Mouse (Mus musculus) regulatory T cell (primary cell): ENCODE results near the gene H2afv.

ENCODE experiments used
- in situ Hi-C: fragments of 300-600 bp; cut with MboI, MseI; formaldehyde crosslinking; loops from one replicate; pipeline ENCODE4 v1.15.1; 2025; ENCODE audit warnings: high pct_unique_total_duplicates

H2afv gene

DNA sequence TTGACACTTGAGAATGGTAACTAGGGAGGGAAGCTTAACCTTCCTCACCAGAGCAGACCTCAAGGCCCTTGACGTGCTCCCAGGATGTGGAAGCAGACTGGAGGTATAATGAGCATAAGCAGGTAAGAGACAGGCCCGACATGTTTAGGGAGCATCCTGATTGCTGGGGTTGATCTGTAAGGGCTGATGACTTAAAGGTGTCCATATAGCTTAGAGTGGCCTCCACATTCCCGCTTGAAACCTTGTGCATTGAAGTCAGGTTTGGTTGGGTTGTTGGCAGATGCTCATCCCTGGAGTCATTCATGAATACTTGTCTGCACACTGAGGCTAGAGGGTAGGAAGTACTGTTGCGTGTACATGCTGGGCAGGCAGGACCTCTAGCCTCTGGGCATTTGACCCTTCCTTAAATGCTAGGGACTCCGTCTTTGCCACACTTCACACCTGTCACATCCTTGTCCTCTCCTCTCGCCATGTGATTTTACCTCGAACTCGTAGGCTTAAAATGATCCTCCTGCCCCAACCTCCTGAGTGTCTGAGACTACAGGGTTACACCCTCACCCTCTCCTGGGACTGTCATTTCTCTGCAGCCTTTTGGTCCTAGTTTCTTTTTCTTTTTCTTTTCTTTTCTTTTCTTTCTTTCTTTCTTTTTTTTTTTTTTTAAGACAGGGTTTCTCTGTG, 53.7 kb downstream of the H2afv start:
- in situ Hi-C loops = no loop called here

DNA sequence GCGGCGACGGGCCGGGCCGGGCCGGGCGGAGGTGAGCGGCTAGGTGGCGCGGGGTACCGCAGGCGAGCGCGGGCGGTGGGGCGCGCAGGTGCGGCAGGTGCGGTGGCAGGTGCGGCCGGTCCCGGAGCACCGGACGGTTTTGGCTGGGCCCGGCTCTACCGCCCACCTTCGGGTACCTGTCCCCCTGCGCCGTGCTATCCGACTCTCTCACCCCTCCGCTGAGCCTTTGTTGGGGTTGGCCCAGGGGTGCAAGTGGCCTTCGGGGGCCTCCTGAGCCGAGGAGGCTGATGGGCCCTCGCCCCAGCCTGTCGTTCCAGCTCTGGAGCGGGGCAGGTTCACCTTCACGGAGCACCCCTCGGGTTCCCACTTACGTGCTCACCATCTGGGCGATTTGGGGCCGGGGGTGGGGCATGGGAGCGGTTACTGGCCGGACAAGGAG, 54.7 kb downstream of the H2afv start:
- in situ Hi-C loops = no loop called here

DNA sequence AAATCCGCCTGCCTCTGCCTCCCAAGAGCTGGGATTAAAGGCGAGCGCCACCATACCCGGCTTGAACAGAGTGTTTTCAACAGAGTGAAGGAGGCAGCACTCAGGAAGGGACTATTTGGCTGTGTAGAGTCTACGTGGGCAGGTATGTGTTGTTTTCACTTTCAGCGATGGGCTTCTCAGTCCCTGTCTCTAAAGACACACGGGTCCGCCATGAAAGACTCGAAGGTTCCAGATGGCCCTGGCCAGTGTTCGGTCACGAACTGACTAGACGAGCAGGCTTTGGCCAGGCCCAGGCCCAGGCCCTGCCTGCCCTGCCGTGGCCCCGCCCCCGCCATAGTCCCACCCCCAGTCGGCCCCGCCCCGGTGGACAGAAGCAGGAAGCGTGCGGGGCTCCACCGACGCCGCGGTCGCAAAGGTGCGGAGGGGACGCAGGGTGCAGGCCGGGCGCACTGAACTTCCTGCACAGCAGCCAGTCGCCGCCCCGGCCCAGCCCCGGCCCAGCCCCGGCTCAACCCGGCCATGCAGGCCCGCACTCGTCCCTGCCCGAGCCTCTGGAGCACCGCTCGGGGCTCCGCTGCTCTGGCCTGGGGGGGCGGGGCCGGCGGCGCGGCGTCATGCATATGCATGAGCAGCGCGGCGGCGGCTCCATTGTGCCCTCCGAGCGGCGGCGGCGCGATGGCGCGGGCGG, 55.4 kb downstream of the H2afv start, which contains the start of gene Zmiz2:
TSS of gene Zmiz2 (plus strand) at position 349 of the 688 bp plus-strand sequence.
- in situ Hi-C loops = no loop called here

DNA sequence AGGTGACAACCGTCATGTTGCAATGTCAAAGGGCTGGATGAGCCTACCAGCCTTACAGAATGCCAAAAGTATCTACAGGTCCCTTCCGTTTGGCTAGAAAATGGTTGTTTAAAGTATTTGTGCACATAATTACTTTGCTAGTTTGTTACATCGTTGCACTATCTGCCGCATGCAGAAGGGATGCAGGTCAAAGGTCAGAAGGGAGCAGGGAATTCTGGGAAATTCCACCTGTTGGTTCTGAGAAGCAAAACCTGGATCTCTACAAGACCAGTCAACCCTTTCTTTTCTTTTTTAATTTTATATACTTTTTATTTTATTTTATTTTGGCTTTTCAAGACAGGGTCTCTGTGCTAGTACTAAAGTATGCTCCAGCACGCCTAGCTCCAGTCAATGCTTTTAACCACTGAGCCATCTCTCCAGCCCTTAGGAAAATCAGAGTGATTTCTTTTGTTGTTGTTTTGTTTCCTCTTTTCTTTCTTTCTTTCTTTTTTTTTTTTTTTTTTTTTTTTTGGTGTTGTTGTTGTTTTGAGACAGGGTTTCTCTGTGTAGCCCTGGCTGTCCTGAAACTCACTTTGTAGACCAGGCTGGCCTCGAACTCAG, 56.0 kb downstream of the H2afv start:
- in situ Hi-C loops = no loop called here

DNA sequence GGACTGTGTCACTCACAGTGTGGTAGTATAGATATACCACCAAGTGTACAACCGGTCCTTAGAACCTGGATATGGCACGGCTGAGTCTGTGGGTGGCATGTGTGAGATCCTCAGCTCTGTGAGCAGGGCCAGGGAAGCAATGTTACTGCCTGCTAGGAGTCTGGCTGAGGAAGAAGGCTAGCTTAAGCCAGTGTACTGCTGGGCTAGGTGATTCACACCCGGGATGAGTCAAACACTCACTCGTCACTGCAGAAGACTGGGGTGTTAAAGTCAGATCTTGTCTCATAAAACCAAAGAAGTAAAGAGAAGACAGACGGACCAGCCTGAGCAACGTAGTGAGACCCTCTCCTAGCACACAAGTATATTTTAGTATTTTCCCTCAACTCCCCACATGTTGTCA, 63.3 kb downstream of the H2afv start:
- in situ Hi-C loops = no loop called here
